Mouse (Mus musculus) gastrocnemius, adult 8-10 months (tissue): ENCODE data around the gene Dgki. TPM values are rescaled to one million over a fixed set of nuclear protein-coding genes. Genes with fewer than 3 reads are reported as not detected.

Experiments used
- DNase-seq, 2 experiments: peaks; one replicate each; pipeline ENCODE4 v3.0.0; 2022; ENCODE audit warnings: low spot score in 2 of 2
- total RNA-seq, 4 experiments: library from RNA; stranded (reverse); gene quantifications; 2 replicates each; pipeline ENCODE4 v1.2.4; 2022

Gene Dgki
- total RNA-seq, 4 experiments from 2014 or later, result 0.11 to 0.17 (median 0.16) TPM; not detected in 1

DNA sequence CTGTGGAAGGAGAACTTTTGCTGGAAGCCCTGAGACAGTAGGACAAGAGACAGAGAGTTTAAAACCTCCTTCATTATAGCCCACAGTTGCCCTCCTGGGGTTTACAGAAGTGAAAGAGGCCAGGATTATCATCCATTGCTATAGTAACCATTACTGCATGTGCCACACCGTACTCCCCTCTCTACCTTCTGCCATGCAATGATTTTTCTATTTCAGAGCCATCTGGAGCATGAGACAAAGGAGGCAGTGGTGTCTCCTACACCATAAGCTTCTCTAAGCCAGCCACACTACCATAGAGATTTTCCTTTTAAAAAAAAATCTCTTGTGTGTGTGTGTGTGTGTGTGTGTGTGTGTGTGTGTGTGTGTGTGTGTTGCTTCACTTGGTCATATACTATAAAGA, 232.6 kb downstream of the Dgki start:
- DNase-seq, result no peak

- no peak for DNase-seq
Measured at GRCm38 (mm10) chr6:37064214-37064830, 235.7 kb downstream of the Dgki start.

GRCm38 (mm10) chr6:37063266-37063665, 236.7 kb downstream of the Dgki start:
- DNase-seq, result no peak

GRCm38 (mm10) chr6:37060114-37060513, 239.9 kb downstream of the Dgki start:
- DNase-seq, result no peak

- no peak for DNase-seq
Measured at GRCm38 (mm10) chr6:37057957-37058356, 242.0 kb downstream of the Dgki start.

GRCm38 (mm10) chr6:37057536-37057935, 242.4 kb downstream of the Dgki start:
- no peak for DNase-seq

- DNase-seq, result no peak
Measured at GRCm38 (mm10) chr6:37055634-37056033, 244.3 kb downstream of the Dgki start.

GRCm38 (mm10) chr6:37055128-37055527, 244.9 kb downstream of the Dgki start:
- no peak for DNase-seq

DNA sequence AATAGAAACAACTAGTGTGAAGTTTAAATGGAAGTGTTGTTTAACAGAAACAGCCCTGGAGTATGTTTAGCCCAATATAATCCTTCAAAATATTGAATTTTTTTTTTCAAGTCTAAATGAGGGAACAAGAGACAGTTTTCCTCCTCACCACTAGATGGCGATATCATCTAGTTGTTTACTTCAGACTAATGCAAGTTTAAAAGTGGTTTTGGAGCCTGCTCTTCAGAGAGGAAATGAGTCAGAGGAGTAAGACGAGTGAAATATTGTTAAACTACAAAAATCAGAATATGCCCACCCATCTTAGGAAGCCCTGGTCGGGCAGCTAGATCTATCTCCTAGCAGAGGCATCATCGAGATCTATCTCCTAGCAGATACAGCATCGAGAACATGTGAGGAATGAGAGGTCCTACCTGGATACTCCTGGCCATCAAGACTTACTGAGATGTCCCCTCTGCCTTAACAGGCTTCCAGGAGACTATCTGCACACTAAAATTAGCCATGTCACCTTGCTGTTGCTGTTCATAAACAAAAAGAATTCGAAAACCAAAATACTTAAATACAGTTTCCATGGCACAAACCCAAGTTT, 245.5 kb downstream of the Dgki start:
- no peak for DNase-seq

DNA sequence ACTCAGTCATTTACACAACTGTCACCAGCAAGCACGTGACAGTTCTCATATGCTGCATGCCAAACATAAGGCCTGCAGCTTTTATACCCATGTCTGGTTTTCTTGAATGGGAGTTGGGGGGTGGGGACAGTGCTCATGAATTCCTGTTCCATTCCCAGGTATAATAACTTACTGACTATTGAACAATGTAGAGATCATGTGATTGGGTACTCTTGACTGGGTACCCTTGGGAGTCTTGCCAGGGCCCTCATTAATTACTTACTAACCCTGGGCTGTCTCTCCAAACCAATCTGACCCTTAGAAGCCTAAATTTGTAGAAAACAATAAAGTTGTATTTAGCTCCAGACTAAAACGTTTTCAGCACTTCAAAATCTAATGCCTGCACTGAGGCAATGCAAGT, 246.6 kb downstream of the Dgki start:
- no peak for DNase-seq

- DNase-seq, result no peak
Measured at GRCm38 (mm10) chr6:37051652-37052051, 248.3 kb downstream of the Dgki start.

DNA sequence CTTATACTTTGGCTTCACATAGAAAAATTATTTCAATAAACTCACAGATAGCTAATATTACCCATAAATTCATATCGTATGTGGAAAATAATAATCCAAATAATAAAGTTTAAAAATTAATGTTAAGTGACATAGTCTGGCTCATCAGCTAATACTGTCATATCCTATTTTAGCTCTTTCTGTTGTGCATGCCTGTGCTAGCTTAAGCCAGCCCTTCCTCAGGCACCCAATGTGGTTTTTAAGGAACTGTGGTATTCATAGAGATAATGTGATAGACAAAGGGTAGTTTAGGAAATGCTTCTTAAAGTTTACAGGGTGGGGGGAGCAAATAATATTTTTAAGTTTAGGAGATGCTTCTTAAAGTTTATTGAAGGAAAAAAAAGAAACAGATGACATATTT, 248.8 kb downstream of the Dgki start:
- DNase-seq, result no peak

DNA sequence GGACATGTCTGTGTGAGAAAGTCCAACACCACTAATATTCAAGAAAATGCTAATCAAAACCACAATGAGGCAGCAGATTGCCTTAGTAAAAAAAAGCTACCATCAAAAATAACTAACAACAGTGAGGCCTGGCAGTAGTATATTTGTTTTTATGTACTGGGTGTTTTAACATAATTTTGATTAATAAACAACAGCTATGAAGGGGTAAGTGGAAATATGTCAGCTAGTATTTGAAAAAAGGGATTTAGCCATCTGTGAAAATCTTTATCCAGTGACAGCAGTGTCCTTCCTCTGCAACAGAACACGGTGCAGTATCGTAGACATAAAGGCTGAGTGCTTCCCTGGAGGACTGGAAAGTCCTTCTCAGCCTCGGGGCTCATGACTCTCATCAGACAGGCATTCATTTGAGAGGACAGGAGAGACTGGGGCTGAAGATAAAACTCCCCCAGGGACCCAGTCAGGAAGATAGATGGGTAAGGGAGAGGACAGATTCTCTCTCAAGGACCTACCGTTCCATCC, 252.3 kb downstream of the Dgki start:
- no peak for DNase-seq

GRCm38 (mm10) chr6:37046152-37046788, 253.7 kb downstream of the Dgki start:
- DNase-seq, result peak in 1 of 2 experiments; percentile 5

DNA sequence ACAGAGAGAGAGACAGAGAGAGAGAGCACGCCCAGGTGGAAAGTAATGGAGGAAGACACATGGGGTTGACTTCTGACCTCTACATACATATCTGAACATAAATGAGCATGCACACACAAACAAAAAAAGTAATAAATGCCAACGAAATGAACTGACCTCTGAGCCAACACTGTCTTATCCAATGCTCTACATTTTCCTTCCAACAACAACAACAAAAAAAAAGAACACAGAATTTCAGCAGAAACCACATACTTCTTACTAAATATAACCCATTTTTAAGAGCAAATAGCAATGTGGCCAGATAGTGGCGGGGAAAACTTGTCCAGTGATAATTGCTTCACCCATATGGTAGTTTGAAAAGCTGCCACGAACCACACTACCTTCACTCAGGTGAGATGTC, 255.2 kb downstream of the Dgki start:
- DNase-seq, result no peak

DNA sequence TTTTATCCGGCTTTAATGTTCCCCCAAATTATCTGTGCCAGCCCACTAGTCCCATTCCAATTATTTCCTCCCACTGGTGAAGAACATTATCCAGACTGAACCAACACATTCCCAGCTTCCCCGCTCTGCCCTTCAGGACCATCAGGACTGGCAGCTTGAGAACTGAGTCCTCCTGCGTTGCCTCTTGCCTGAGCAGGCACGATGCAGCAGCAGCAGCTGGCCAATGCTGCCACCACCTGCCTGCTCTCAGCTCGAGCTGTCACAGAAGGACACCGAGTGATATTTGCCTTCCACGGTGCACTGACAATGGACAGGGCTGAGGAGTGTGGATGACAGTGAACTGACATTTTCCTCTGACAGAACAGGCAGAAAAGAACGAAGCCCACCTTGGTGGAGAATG, 261.5 kb downstream of the Dgki start:
- DNase-seq, result no peak

DNA sequence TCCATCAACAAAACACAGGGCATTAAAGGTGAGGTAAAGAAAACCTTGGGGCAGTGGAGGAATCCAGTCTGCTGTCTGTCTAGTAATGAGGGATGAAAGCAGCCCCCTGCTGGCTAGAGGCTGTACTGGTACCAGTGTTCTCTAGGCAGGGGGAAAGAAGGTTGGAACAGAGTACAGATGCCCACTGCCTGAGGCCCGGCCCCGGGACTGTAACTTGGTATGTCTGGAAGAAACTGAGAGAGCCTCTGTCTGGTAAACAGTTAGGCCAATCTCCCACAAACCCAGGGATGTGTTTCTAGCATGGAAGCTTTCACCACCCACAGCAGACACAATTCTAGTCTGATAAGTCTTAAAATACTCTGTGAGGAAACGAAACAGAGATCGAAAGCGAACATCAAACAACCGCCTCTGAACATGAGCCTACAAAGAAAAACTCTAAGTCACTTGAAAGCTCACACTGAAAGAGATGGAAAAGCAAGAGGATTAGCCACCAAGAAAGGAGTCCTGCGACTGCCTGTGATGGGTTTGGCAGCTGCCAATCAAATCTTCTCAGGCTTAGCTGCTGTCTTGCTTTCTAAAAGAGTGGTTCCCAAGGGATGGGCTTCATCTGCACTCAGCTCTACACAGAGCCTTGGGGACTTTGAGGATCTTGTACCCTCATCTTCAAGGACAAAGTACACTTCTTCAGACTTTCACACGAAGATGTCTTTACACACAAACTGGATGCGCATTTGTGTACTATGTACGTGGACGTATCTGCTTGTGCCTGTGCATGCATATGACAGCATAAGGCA, 262.7 kb downstream of the Dgki start:
- no peak for DNase-seq

- DNase-seq, result no peak
Measured at GRCm38 (mm10) chr6:37035681-37036080, 264.3 kb downstream of the Dgki start.

DNA sequence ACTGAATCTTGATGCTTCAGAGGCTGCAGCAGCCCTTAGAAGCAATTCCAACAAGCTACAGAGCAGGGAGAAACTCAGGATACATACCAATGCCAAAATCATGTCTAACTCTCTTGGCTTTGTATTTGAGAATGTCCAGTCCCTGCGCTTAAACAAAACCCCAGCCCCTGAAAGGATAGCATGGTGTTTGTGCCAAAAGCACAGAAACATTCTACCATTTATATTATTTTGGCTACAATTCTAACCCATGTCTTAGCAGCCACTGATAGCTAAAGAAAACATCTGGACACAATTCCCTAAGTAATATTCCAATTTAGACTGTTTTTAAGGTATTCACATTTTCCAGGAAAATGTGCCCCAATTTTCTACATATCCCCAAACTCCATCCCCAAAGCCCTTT, 269.0 kb downstream of the Dgki start:
- no peak for DNase-seq

DNA sequence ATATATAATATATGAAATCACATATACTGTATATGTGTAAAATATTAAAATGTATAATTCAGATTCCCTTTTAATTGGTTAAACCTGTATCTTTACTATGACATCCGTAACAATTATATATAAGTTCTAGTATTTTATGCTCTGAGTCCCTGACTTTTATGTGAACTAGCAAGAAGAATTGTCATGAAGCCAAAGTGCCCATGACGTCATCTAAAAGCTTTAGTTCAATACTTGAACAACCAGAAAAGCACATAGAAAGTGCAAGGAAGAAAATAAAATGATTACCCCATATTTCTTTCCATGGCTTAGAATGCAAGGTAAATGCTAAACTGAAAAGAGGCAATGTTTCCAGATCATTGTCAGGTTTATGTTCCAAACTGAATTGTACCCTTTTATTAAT, 269.6 kb downstream of the Dgki start:
- no peak for DNase-seq

DNA sequence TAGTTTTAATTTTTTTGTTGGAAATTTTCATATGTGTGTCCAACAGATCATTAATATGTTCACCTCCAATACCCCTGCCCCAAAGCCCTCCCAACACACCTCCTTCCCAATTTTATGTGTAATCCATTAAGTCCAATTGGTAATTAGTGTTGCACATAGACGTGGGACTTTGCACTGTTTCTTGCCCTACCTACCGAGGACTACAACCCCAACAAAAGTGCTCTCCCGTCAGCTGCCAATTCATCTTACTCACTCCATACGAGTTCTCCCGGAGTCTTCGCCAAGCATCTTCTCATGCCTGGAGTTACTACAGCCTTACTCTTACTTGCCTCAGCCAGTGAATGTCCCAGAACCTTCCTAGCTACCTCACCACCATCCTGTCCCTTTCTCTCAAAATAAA, 271.1 kb downstream of the Dgki start:
- no peak for DNase-seq

DNA sequence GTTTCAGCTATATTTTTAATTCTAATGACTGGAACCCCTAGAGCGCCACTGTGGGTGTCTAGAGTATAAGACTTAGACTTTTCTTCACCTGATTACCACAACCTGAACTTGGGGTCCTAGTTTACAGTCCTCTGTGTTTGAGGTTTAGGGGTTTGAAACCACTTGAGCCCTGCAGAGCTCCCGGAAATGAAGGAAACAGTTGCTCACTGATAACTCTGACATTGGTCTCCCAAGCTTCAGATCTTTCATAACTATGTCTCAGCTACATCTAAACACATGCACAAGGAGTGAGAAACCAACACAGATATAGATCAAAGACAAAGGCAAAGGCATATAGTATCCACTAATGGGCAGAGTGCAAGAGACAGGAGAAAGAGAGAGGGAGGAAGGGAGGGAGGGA, 271.7 kb downstream of the Dgki start:
- DNase-seq, result no peak
